Comparison of ENCODE assay signal across 8 mouse cellular contexts in genomic region chr7:29342489-29343092, GRCm38 (mm10). TPM values are rescaled to one million over a fixed set of nuclear protein-coding genes. Genes with fewer than 3 reads are reported as not detected.
DNase-seq lines count a peak whose midpoint lies in the region; ATAC-seq and TF ChIP-seq lines count a peak whose summit lies in the region.

No protein-coding gene starts in this region.

- H3K4me2 ChIP-seq in embryonic facial prominence, embryonic 12.5 days (replicated peaks) = no peak overlapping the region
- H3K4me2 ChIP-seq in neural tube, embryonic 13.5 days = no peak overlapping the region

- no peak overlapping the region for H3K4me3 ChIP-seq in left cerebral cortex, adult 2 months
- no peak overlapping the region for H3K4me3 ChIP-seq in embryonic facial prominence, embryonic 12.5 days
- no peak overlapping the region for H3K4me3 ChIP-seq in neural tube, embryonic 13.5 days

- peak overlapping the region; percentile 10; the same call in 1 of the 2 replicates for H3K27ac ChIP-seq in left cerebral cortex, adult 2 months
- peak overlapping the region; percentile 67 for H3K27ac ChIP-seq in embryonic facial prominence, embryonic 12.5 days
- H3K27ac ChIP-seq in neural tube, embryonic 13.5 days (replicated peaks) = peak overlapping the region; percentile 71

- peaks cover 12% of the 10 kb centered on the region for H3K4me1 ChIP-seq in embryonic facial prominence, embryonic 12.5 days
- H3K4me1 ChIP-seq in neural tube, embryonic 13.5 days (replicated peaks) = peaks cover 32% of the 10 kb centered on the region

- no peak for TF ChIP-seq CTCF in left cerebral cortex, adult 2 months (IDR thresholded peaks at IDR 0.05)

- no peak for ATAC-seq in embryonic facial prominence, embryonic 12.5 days (ENCODE audit: insufficient number of reproducible peaks, insufficient read depth, low FRiP score, low TSS enrichment)
- no peak for ATAC-seq in neural tube, embryonic 13.5 days (ENCODE audit: low read depth)

- no peak for DNase-seq in left cerebral cortex, adult 2 months (ENCODE audit: extremely low spot score in 1 of 2, low spot score in 2 of 2)
- DNase-seq in left cerebral cortex, adult 18-20 months (ENCODE audit: low spot score in 2 of 2) = no peak
- peak; percentile 43 to 52 for DNase-seq in layer of hippocampus, postnatal 10 days (ENCODE audit: low spot score in 2 of 2)
- DNase-seq in adipocyte (ENCODE audit: low spot score) = no peak
- no peak for DNase-seq in gastrocnemius, postnatal 36 days
- DNase-seq in T-cell, adult 2 months (ENCODE audit: low spot score) = no peak

- WGBS in embryonic facial prominence, embryonic 12.5 days = 48% methylated on average over 8 of the region's 8 CpGs
- WGBS in neural tube, embryonic 13.5 days = 44% methylated on average over 8 of the region's 8 CpGs

- no peaks in the 10 kb centered on the region for H3K9me3 ChIP-seq in embryonic facial prominence, embryonic 12.5 days
- no peaks in the 10 kb centered on the region for H3K9me3 ChIP-seq in neural tube, embryonic 13.5 days

- H3K36me3 ChIP-seq in embryonic facial prominence, embryonic 12.5 days = peaks cover 14% of the 10 kb centered on the region
- H3K36me3 ChIP-seq in neural tube, embryonic 13.5 days = peaks cover 31% of the 10 kb centered on the region

- intact Hi-C loops in left cerebral cortex, adult 2 months (cut with DNase I) = no loop called here
- intact Hi-C loops in gastrocnemius, postnatal 36 days (cut with DNase I) = no loop called here

- H3K9ac ChIP-seq in embryonic facial prominence, embryonic 12.5 days = peak overlapping the region; percentile 8; the same call in 1 of the 2 replicates
- H3K9ac ChIP-seq in neural tube, embryonic 13.5 days = peak overlapping the region; percentile 31; the same call in 1 of the 2 replicates

- H3K27me3 ChIP-seq in embryonic facial prominence, embryonic 12.5 days = no peaks in the 10 kb centered on the region
- no peaks in the 10 kb centered on the region for H3K27me3 ChIP-seq in neural tube, embryonic 13.5 days

RNA-seq across cellular contexts. Expression of gene Dpf1, which starts 38.8 kb away (rescaled TPM):
- 100 to 1,000 TPM; 114 to 128 TPM for total RNA-seq in left cerebral cortex, adult 2 months (2021)
- total RNA-seq in left cerebral cortex, adult 18-20 months (2021) = 100 to 1,000 TPM; 107 to 120 TPM
- 25.7 and 27.9 TPM in 2 replicates for polyA plus RNA-seq in embryonic facial prominence, embryonic 12.5 days (2016; fragmentation: Nextera tagmentation; extraction: Ambion mirVana)
- 100 to 1,000 TPM; 129 to 138 TPM for total RNA-seq in layer of hippocampus, postnatal 10 days (2021)
- 175 and 176 TPM in 2 replicates for polyA plus RNA-seq in neural tube, embryonic 13.5 days (2015; fragmentation: Nextera tagmentation; extraction: Ambion mirVana)
- total RNA-seq in gastrocnemius, postnatal 36 days (2021) = 1 to 10 TPM; 1.9 to 2.3 TPM

RNA-seq across cellular contexts. Expression of gene Ppp1r14a, which starts 53.5 kb away (rescaled TPM):
- 10 to 100 TPM; 15.1 to 18.2 TPM for total RNA-seq in left cerebral cortex, adult 2 months (2021)
- 10 to 100 TPM; 16.8 to 18.3 TPM for total RNA-seq in left cerebral cortex, adult 18-20 months (2021)
- 17.1 and 19.6 TPM in 2 replicates for polyA plus RNA-seq in embryonic facial prominence, embryonic 12.5 days (2016; fragmentation: Nextera tagmentation; extraction: Ambion mirVana)
- total RNA-seq in layer of hippocampus, postnatal 10 days (2021) = 1 to 10 TPM; 2.0 to 3.2 TPM
- 24.8 and 28.4 TPM in 2 replicates for polyA plus RNA-seq in neural tube, embryonic 13.5 days (2015; fragmentation: Nextera tagmentation; extraction: Ambion mirVana)
- 1 to 10 TPM; 3.3 to 3.5 TPM for total RNA-seq in gastrocnemius, postnatal 36 days (2021)

Comparison
In these comparisons a context has a peak if more than half of its experiments do, and no peak if none do; other contexts are left out.
1. DNase-seq: peak in layer of hippocampus, postnatal 10 days (2 of 2); none in left cerebral cortex, adult 2 months (0 of 2), left cerebral cortex, adult 18-20 months (0 of 2), adipocyte (single experiment), gastrocnemius, postnatal 36 days (0 of 2) and T-cell, adult 2 months (single experiment).
2. H3K27ac ChIP-seq: peak in every context shown above with its lines; median percentile 71 in neural tube, embryonic 13.5 days; 67 in embryonic facial prominence, embryonic 12.5 days; 10 in left cerebral cortex, adult 2 months.
3. RNA of gene Dpf1, which starts 38.8 kb away (total RNA-seq): 129 to 138 TPM in layer of hippocampus, postnatal 10 days, 114 to 128 TPM in left cerebral cortex, adult 2 months and 107 to 120 TPM in left cerebral cortex, adult 18-20 months; 1.9 to 2.3 TPM in gastrocnemius, postnatal 36 days; every median in the first group is over 10 times any median in the second.